ENCODE assay signal across 11 mouse cellular contexts in genomic region chr5:135276597-135276996, GRCm38 (mm10). TPM values are rescaled to one million over a fixed set of nuclear protein-coding genes. Genes with fewer than 3 reads are reported as not detected.
A peak's percentile ranks its signal among the peaks of the same experiment; 100 is the strongest.
DNase-seq lines count a peak whose midpoint lies in the region; ATAC-seq lines count a peak whose summit lies in the region.
"Had no signal": no experiment of that assay in that cellular context is flagged by ENCODE, and none has a peak within 500 bp of the region (broad histone marks: within the 10 kb centered on the region; RNA-seq: fewer than 3 reads in every experiment).

No protein-coding gene starts in this region.

- H3K4me3 ChIP-seq in heart, embryonic 14.5 days (ENCODE audit: control insufficient read depth in 1 of 2, insufficient read depth in 1 of 2, low read depth in 1 of 2, low read length in 2 of 2): peak overlapping the region; percentile 17 to 25; a peak in 3 of 4 replicates
- peak overlapping the region; percentile 24; the same call in 1 of the 2 replicates for H3K4me3 ChIP-seq in hindbrain, embryonic 16.5 days (ENCODE audit: low read length)
- H3K4me3 ChIP-seq in midbrain, embryonic 15.5 days: no peak overlapping the region; the same call in 1 of the 2 replicates

- H3K4me1 ChIP-seq in heart, embryonic 14.5 days (ENCODE audit: control insufficient read depth in 2 of 2, insufficient read depth in 2 of 2, low read length in 2 of 2): peaks cover 17 to 23% of the 10 kb centered on the region in 2 experiments
- H3K4me1 ChIP-seq in hindbrain, embryonic 16.5 days (ENCODE audit: control insufficient read depth, insufficient read depth, low read depth, low read length): peaks cover 16% of the 10 kb centered on the region
- H3K4me1 ChIP-seq in midbrain, embryonic 15.5 days: peaks cover 21% of the 10 kb centered on the region

- peak overlapping the region; percentile 63 for H3K4me2 ChIP-seq in heart, embryonic 14.5 days (ENCODE audit: low read length)
- peak overlapping the region; percentile 43 for H3K4me2 ChIP-seq in hindbrain, embryonic 16.5 days (ENCODE audit: low read length)
- H3K4me2 ChIP-seq in midbrain, embryonic 15.5 days: peak overlapping the region; percentile 28

- no peak for DNase-seq in heart, postnatal 14 days
- peak; percentile 58 for DNase-seq in embryo, embryonic 10.5 days (ENCODE audit: low spot score)
- DNase-seq in right cerebral cortex, adult 18-20 months: no peak
- no peak for DNase-seq in urinary bladder, postnatal 36 days (ENCODE audit: low spot score in 2 of 2)
- DNase-seq in ovary, postnatal 14 days (ENCODE audit: low spot score): no peak
- DNase-seq: B cell, adult 2 months; gastrocnemius, postnatal 14 days had no signal

- peak overlapping the region; percentile 67 for H3K9ac ChIP-seq in heart, embryonic 14.5 days (ENCODE audit: low read length)
- no peak overlapping the region; the same call in 1 of the 2 replicates for H3K9ac ChIP-seq in hindbrain, embryonic 16.5 days (ENCODE audit: low read depth, low read length)
- H3K9ac ChIP-seq in midbrain, embryonic 15.5 days: no peak overlapping the region

- no peaks in the 10 kb centered on the region for H3K36me3 ChIP-seq in heart, embryonic 14.5 days (ENCODE audit: control insufficient read depth, insufficient read depth, low read length)
- no peaks in the 10 kb centered on the region for H3K36me3 ChIP-seq in hindbrain, embryonic 16.5 days (ENCODE audit: control insufficient read depth, insufficient read depth, low read length)
- H3K36me3 ChIP-seq in midbrain, embryonic 15.5 days (replicated peaks): no peaks in the 10 kb centered on the region

- ATAC-seq in heart, embryonic 14.5 days (ENCODE audit: insufficient number of reproducible peaks, insufficient read depth, low FRiP score, low read depth): 0 out of 2 replicates have a peak, but pooled peaks have one; percentile 40
- no peak for ATAC-seq in hindbrain, embryonic 16.5 days
- ATAC-seq in midbrain, embryonic 15.5 days (replicated peaks): no peak

- H3K27ac ChIP-seq in heart, embryonic 14.5 days (replicated peaks in 1 of 2; ENCODE audit: control insufficient read depth in 1 of 2, insufficient read depth in 1 of 2, low read depth in 2 of 2, low read length in 2 of 2): no peak overlapping the region
- H3K27ac ChIP-seq in hindbrain, embryonic 16.5 days (ENCODE audit: low read depth, low read length): no peak overlapping the region
- no peak overlapping the region for H3K27ac ChIP-seq in midbrain, embryonic 15.5 days
- H3K27ac ChIP-seq: macrophage had no signal

- intact Hi-C loops in heart, postnatal 14 days (cut with DNase I): no loop called here

- H3K9me3 ChIP-seq in heart, embryonic 14.5 days (ENCODE audit: control insufficient read depth, low read length): no peaks in the 10 kb centered on the region
- H3K9me3 ChIP-seq in hindbrain, embryonic 16.5 days (ENCODE audit: control insufficient read depth, low read length): no peaks in the 10 kb centered on the region
- H3K9me3 ChIP-seq in midbrain, embryonic 15.5 days: no peaks in the 10 kb centered on the region

- 3% methylated on average over 36 of the region's 36 CpGs for WGBS in heart, embryonic 14.5 days
- 6% methylated on average over 36 of the region's 36 CpGs for WGBS in hindbrain, embryonic 16.5 days
- WGBS in midbrain, embryonic 15.5 days: 6% methylated on average over 36 of the region's 36 CpGs

- H3K27me3 ChIP-seq in heart, embryonic 14.5 days (ENCODE audit: control insufficient read depth, insufficient read depth, low read length): no peaks in the 10 kb centered on the region
- H3K27me3 ChIP-seq in hindbrain, embryonic 16.5 days (replicated peaks; ENCODE audit: control insufficient read depth, insufficient read depth, low read length): peaks cover 6% of the 10 kb centered on the region; the same call in 1 of the 2 replicates
- H3K27me3 ChIP-seq in midbrain, embryonic 15.5 days (replicated peaks): 0 out of 2 replicates have a peak, but pooled peaks cover 3% of the 10 kb centered on the region

RNA-seq across cellular contexts. Expression of gene Fzd9, which starts 25.6 kb away (rescaled TPM):
- polyA plus RNA-seq in heart, embryonic 14.5 days (2014; fragmentation: Nextera tagmentation; extraction: Ambion mirVana): 5.2 and 5.8 TPM in 2 replicates
- total RNA-seq in heart, postnatal 14 days (2021): under 1 TPM; 0.29 to 0.55 TPM
- 19.7 and 21.3 TPM in 2 replicates for polyA plus RNA-seq in hindbrain, embryonic 16.5 days (2015; fragmentation: Nextera tagmentation; extraction: Ambion mirVana)
- polyA plus RNA-seq in midbrain, embryonic 15.5 days (2015; fragmentation: Nextera tagmentation; extraction: Ambion mirVana): 11.5 and 15.4 TPM in 2 replicates
- polyA plus RNA-seq: macrophage had no signal
